Mouse (Mus musculus): ENCODE results near the gene Lrmda.

The Lrmda gene

GRCm38 (mm10) chr14:22019252-22019948, at the start of gene Lrmda:
TSS of gene Lrmda (plus strand) at chr14:22019712.
- DNase-seq, result peak; percentile 83

- peak; percentile 90 for DNase-seq
Measured at GRCm38 (mm10) chr14:21981462-21981861, 38.0 kb upstream of the Lrmda start.

- DNase-seq, result no peak
Measured at GRCm38 (mm10) chr14:21982096-21982591, 37.4 kb upstream of the Lrmda start.

- DNase-seq, result peak; percentile 79
Measured at GRCm38 (mm10) chr14:21982592-21983310, 36.8 kb upstream of the Lrmda start.

GRCm38 (mm10) chr14:21983311-21983949, 36.1 kb upstream of the Lrmda start:
- peak; percentile 31 for DNase-seq

- no peak for DNase-seq
Measured at GRCm38 (mm10) chr14:21983950-21984730, 35.4 kb upstream of the Lrmda start.

GRCm38 (mm10) chr14:21984757-21985425, 34.6 kb upstream of the Lrmda start:
- peak; percentile 81 for DNase-seq

GRCm38 (mm10) chr14:21985426-21985931, 34.0 kb upstream of the Lrmda start:
- DNase-seq, result peak; percentile 72

GRCm38 (mm10) chr14:21985981-21986732, 33.4 kb upstream of the Lrmda start:
- DNase-seq, result peak; percentile 87

GRCm38 (mm10) chr14:21986733-21987659, 32.5 kb upstream of the Lrmda start:
- peak; percentile 64 for DNase-seq

GRCm38 (mm10) chr14:21987660-21988576, 31.6 kb upstream of the Lrmda start:
- DNase-seq, result peak; percentile 97

GRCm38 (mm10) chr14:21988577-21989290, 30.8 kb upstream of the Lrmda start:
- DNase-seq, result peak; percentile 80

- DNase-seq, result peak; percentile 87
Measured at GRCm38 (mm10) chr14:21989291-21989913, 30.1 kb upstream of the Lrmda start, which contains the start of gene Zfp503. TSS of gene Zfp503 (minus strand) at chr14:21989601.

GRCm38 (mm10) chr14:21990321-21991021, 29.0 kb upstream of the Lrmda start:
- peak; percentile 79 for DNase-seq

GRCm38 (mm10) chr14:21991251-21991780, 28.2 kb upstream of the Lrmda start:
- peak; percentile 78 for DNase-seq

GRCm38 (mm10) chr14:21991856-21992255, 27.7 kb upstream of the Lrmda start:
- DNase-seq, result no peak
